Mouse (Mus musculus) megakaryocyte-erythroid progenitor cell, adult 5 weeks (primary cell): ENCODE data around the gene Atxn2l. TPM values are rescaled to one million over a fixed set of nuclear protein-coding genes. Genes with fewer than 3 reads are reported as not detected.

Source experiments
- polyA plus RNA-seq: library from polyadenylated mRNA; stranded (reverse); fragments of >175 nt; gene quantifications from 2 replicates; pipeline ENCODE4 v1.2.3, GENCODE M21; 2012

Atxn2l gene
- polyA plus RNA-seq: 983 and 1,087 TPM in 2 replicates

GRCm38 (mm10) chr7:126503273-126503878 is at the start of gene Atxn2l:
Atxn2l (minus strand) TSS chr7:126503437.

DNA sequence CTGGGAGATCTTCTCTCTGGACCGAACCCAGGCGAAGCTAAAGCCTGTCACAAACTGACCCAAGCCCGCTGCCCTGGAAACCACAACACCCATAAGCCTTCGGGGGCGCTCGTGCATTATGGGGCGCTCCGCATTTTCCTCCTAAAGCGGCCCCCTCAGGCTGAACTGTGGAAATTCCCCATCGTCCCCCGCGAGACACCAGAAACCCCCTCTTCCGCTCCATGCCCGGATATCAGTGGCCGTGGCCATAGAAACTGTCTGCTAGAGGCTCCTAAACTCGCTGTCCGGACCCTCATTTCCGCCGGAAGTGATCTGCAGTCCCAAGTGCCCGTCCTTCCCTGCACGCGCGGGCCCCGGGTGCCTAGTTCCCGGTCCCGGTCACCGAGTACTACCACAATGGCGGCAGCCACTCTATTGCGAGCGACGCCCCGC is 16.2 kb downstream of the Atxn2l start, which contains the start of gene Tufm:
Tufm (plus strand) TSS at position 310 of the 432 bp plus-strand sequence.

GRCm38 (mm10) chr7:126474993-126475581 is 28.1 kb downstream of the Atxn2l start, which contains the start of gene Sh2b1:
Sh2b1 (minus strand) TSS chr7:126475424.

GRCm38 (mm10) chr7:126463004-126463403 is 40.2 kb downstream of the Atxn2l start, which contains the start of gene Atp2a1:
Atp2a1 (minus strand) TSS chr7:126463108.

Other genes starting within 250 kb of the Atxn2l start
- 13.4 and 14.1 TPM in 2 replicates for gene Sbk1, start 230.8 kb downstream of the Atxn2l start, polyA plus RNA-seq
- gene Lat, start 133.9 kb downstream of the Atxn2l start, polyA plus RNA-seq: 47.1 and 73.2 TPM in 2 replicates
- 74.2 and 80.8 TPM in 2 replicates for gene Spns1, start 126.0 kb downstream of the Atxn2l start, polyA plus RNA-seq
- gene Nfatc2ip, start 106.7 kb downstream of the Atxn2l start, polyA plus RNA-seq: 3.0 and 3.5 TPM in 2 replicates
- gene Cd19, start 88.5 kb downstream of the Atxn2l start, polyA plus RNA-seq: 1.3 and 3.7 TPM in 2 replicates
- gene Rabep2, start 74.7 kb downstream of the Atxn2l start, polyA plus RNA-seq: 64.8 and 70.0 TPM in 2 replicates
- 0.19 and 0.44 TPM in 2 replicates for gene Atp2a1, start 40.3 kb downstream of the Atxn2l start, polyA plus RNA-seq
- 154 and 176 TPM in 2 replicates for gene Sh2b1, start 28.0 kb downstream of the Atxn2l start, polyA plus RNA-seq
- 79.6 and 83.5 TPM in 2 replicates for gene Tufm, start 16.1 kb downstream of the Atxn2l start, polyA plus RNA-seq
- gene Eif3c, start 63.0 kb upstream of the Atxn2l start, polyA plus RNA-seq: 74.2 and 91.5 TPM in 2 replicates
- gene Apobr, start 81.5 kb upstream of the Atxn2l start, polyA plus RNA-seq: 22.0 and 22.6 TPM in 2 replicates
- 20.1 and 24.7 TPM in 2 replicates for gene Cln3, start 82.4 kb upstream of the Atxn2l start, polyA plus RNA-seq
- gene Il27, start 91.5 kb upstream of the Atxn2l start, polyA plus RNA-seq: 0.52 and 1.4 TPM in 2 replicates
- gene Nupr1, start 127.4 kb upstream of the Atxn2l start, polyA plus RNA-seq: 3.6 and 5.1 TPM in 2 replicates
- 88.3 and 96.1 TPM in 2 replicates for gene Sgf29, start 145.9 kb upstream of the Atxn2l start, polyA plus RNA-seq
- gene Sult1a1, start 173.0 kb upstream of the Atxn2l start, polyA plus RNA-seq: 0.28 and 0.36 TPM in 2 replicates
- gene Bola2, start 192.0 kb upstream of the Atxn2l start, polyA plus RNA-seq: 283 and 326 TPM in 2 replicates
- 9.5 and 9.6 TPM in 2 replicates for gene Slx1b, start 192.3 kb upstream of the Atxn2l start, polyA plus RNA-seq
- gene Coro1a, start 204.3 kb upstream of the Atxn2l start, polyA plus RNA-seq: 681 and 813 TPM in 2 replicates